Mouse (Mus musculus): ENCODE data around the gene Gimap4. TPM values are rescaled to one million over a fixed set of nuclear protein-coding genes. Genes with fewer than 3 reads are reported as not detected.
A peak's percentile ranks its signal among the peaks of the same experiment; 100 is the strongest.

Gimap4 gene
- total and polyA plus RNA-seq, 3 experiments: 8.2 to 50.9 (median 40.3) TPM

- peak; percentile 37 for DNase-seq
Measured at GRCm38 (mm10) chr6:48700251-48701075, 16.1 kb downstream of the Gimap4 start.

GRCm38 (mm10) chr6:48702146-48702545 is 17.8 kb downstream of the Gimap4 start:
- no peak for DNase-seq

- DNase-seq: no peak
Measured at GRCm38 (mm10) chr6:48702601-48703000, 18.3 kb downstream of the Gimap4 start.

GRCm38 (mm10) chr6:48704146-48704545 is 19.8 kb downstream of the Gimap4 start:
- DNase-seq: no peak

- no peak for DNase-seq
Measured at GRCm38 (mm10) chr6:48706130-48706529, 21.8 kb downstream of the Gimap4 start.

- DNase-seq: no peak
Measured at GRCm38 (mm10) chr6:48718455-48718854, 34.1 kb downstream of the Gimap4 start, which contains the start of the genes Gm28053 and Gimap7. Gm28053 (plus strand) TSS chr6:48718607. Gimap7 (plus strand) TSS chr6:48718621.

- DNase-seq: no peak
Measured at GRCm38 (mm10) chr6:48720326-48720725, 36.0 kb downstream of the Gimap4 start.

- no peak for DNase-seq
Measured at GRCm38 (mm10) chr6:48723468-48723867, 39.1 kb downstream of the Gimap4 start.

- DNase-seq: peak; percentile 60
Measured at GRCm38 (mm10) chr6:48725476-48725875, 41.1 kb downstream of the Gimap4 start.

GRCm38 (mm10) chr6:48727761-48728160 is 43.4 kb downstream of the Gimap4 start:
- DNase-seq: no peak

- DNase-seq: no peak
Measured at GRCm38 (mm10) chr6:48732864-48733304, 48.5 kb downstream of the Gimap4 start.

GRCm38 (mm10) chr6:48733660-48734059 is 49.3 kb downstream of the Gimap4 start:
- no peak for DNase-seq

GRCm38 (mm10) chr6:48737053-48737452 is 52.7 kb downstream of the Gimap4 start:
- DNase-seq: no peak

GRCm38 (mm10) chr6:48737688-48738087 is 53.3 kb downstream of the Gimap4 start:
- DNase-seq: no peak

GRCm38 (mm10) chr6:48738961-48739779 is 54.8 kb downstream of the Gimap4 start, which contains the start of gene Gimap1:
Gimap1 (plus strand) TSS chr6:48739054.
- DNase-seq: peak; percentile 36

- DNase-seq: no peak
Measured at GRCm38 (mm10) chr6:48739780-48740055, 55.4 kb downstream of the Gimap4 start.

GRCm38 (mm10) chr6:48740501-48741169 is 56.3 kb downstream of the Gimap4 start:
- DNase-seq: no peak

- DNase-seq: no peak
Measured at GRCm38 (mm10) chr6:48741273-48741672, 56.9 kb downstream of the Gimap4 start.
